Comparison of ENCODE assay signal across 8 mouse cellular contexts in the genomic region with DNA sequence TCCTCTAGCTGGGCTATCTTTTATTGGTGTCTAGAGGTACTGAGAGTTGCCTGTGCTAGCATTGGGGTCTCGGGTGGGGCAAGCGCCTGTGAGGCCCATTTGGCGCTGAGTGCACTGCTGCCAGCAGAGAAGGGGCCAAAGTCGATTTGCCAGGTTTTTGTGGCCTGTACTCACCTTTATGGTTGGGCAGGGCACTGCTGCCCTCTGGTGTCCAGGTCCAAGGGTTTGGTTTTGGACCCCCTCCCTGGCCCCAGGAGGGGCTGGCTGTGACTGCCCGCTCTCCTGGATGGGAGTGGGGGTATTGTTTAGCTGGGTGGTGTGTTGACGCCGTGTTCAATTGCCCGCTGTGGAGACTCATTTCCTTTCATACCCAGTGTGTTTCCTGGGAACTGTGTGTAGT. TPM values are rescaled to one million over a fixed set of nuclear protein-coding genes. Genes with fewer than 3 reads are reported as not detected.
A peak's percentile ranks its signal among the peaks of the same experiment; 100 is the strongest.
DNase-seq lines count a peak whose midpoint lies in the region; ATAC-seq and TF ChIP-seq lines count a peak whose summit lies in the region.

No protein-coding gene starts in this region.

- H3K27ac ChIP-seq in left cerebral cortex, adult 2 months: no peak overlapping the region
- H3K27ac ChIP-seq in embryonic facial prominence, embryonic 12.5 days: peak overlapping the region; percentile 18; the same call in 1 of the 2 replicates
- peak overlapping the region; percentile 58 for H3K27ac ChIP-seq in intestine, embryonic 16.5 days (ENCODE audit: low read length)

- ATAC-seq in embryonic facial prominence, embryonic 12.5 days (ENCODE audit: insufficient number of reproducible peaks, insufficient read depth, low FRiP score, low TSS enrichment): no peak
- ATAC-seq in intestine, embryonic 16.5 days: peak; percentile 17; the same call in 1 of the 2 replicates

- H3K9me3 ChIP-seq in embryonic facial prominence, embryonic 12.5 days: no peaks in the 10 kb centered on the region
- H3K9me3 ChIP-seq in intestine, embryonic 16.5 days (ENCODE audit: control insufficient read depth, low read length): no peaks in the 10 kb centered on the region

- peaks cover 48% of the 10 kb centered on the region for H3K36me3 ChIP-seq in embryonic facial prominence, embryonic 12.5 days
- 0 out of 2 replicates have a peak, but pooled peaks cover 2% of the 10 kb centered on the region for H3K36me3 ChIP-seq in intestine, embryonic 16.5 days (ENCODE audit: control insufficient read depth, insufficient read depth, low read length)

- H3K9ac ChIP-seq in embryonic facial prominence, embryonic 12.5 days: peak overlapping the region; percentile 77
- H3K9ac ChIP-seq in intestine, embryonic 16.5 days (ENCODE audit: low read depth, low read length): peak overlapping the region; percentile 72

- TF ChIP-seq CTCF in left cerebral cortex, adult 2 months (IDR thresholded peaks at IDR 0.05): peak; percentile 38

- DNase-seq in left cerebral cortex, adult 2 months (ENCODE audit: extremely low spot score in 1 of 2, low spot score in 2 of 2): no peak
- DNase-seq in left cerebral cortex, postnatal 10 days (ENCODE audit: extremely low spot score in 1 of 2, low spot score in 2 of 2): no peak
- DNase-seq in lung, postnatal 10 days: peak; percentile 37
- DNase-seq in layer of hippocampus, adult 9-11 months: no peak
- DNase-seq in left cerebral cortex, postnatal 25 days (ENCODE audit: low spot score in 2 of 2): no peak
- no peak for DNase-seq in adrenal gland, adult 2 months

- intact Hi-C loops in left cerebral cortex, adult 2 months (cut with DNase I): no loop called here
- intact Hi-C loops in left cerebral cortex, postnatal 10 days (cut with DNase I): no loop called here
- intact Hi-C loops in left cerebral cortex, postnatal 25 days (cut with DNase I): no loop called here

- WGBS in embryonic facial prominence, embryonic 12.5 days: 71% methylated on average over 8 of the region's 8 CpGs
- 53% methylated on average over 8 of the region's 8 CpGs for WGBS in intestine, embryonic 16.5 days

- H3K4me1 ChIP-seq in embryonic facial prominence, embryonic 12.5 days: peaks cover 34% of the 10 kb centered on the region
- peaks cover 39% of the 10 kb centered on the region for H3K4me1 ChIP-seq in intestine, embryonic 16.5 days (ENCODE audit: control insufficient read depth, insufficient read depth, low read length)

- no peaks in the 10 kb centered on the region for H3K27me3 ChIP-seq in embryonic facial prominence, embryonic 12.5 days
- no peaks in the 10 kb centered on the region for H3K27me3 ChIP-seq in intestine, embryonic 16.5 days (replicated peaks; ENCODE audit: control insufficient read depth, insufficient read depth, low read length)

- H3K4me2 ChIP-seq in embryonic facial prominence, embryonic 12.5 days (replicated peaks): peak overlapping the region; percentile 95
- H3K4me2 ChIP-seq in intestine, embryonic 16.5 days (ENCODE audit: low read depth, low read length): peak overlapping the region; percentile 93

- no peak overlapping the region for H3K4me3 ChIP-seq in left cerebral cortex, adult 2 months
- H3K4me3 ChIP-seq in embryonic facial prominence, embryonic 12.5 days: peak overlapping the region; percentile 79
- H3K4me3 ChIP-seq in intestine, embryonic 16.5 days (ENCODE audit: low read length): peak overlapping the region; percentile 77

RNA-seq across cellular contexts. Expression of a gene that starts 2.7 kb away (rescaled TPM):
- total RNA-seq in left cerebral cortex, adult 2 months (2021): under 1 TPM; 0.70 to 0.91 TPM
- total RNA-seq in left cerebral cortex, postnatal 10 days (2021): 1 to 10 TPM; 4.2 to 5.6 TPM
- 157 and 160 TPM in 2 replicates for polyA plus RNA-seq in embryonic facial prominence, embryonic 12.5 days (2016; fragmentation: Nextera tagmentation; extraction: Ambion mirVana)
- 103 and 114 TPM in 2 replicates for polyA plus RNA-seq in intestine, embryonic 16.5 days (2015; fragmentation: Nextera tagmentation; extraction: Ambion mirVana)
- total RNA-seq in left cerebral cortex, postnatal 25 days (2021): 1 to 10 TPM in 1 of 2 experiments, under 1 TPM in 1; 0.69 to 1.1 TPM
- 1 to 10 TPM; 3.1 to 3.5 TPM for total RNA-seq in adrenal gland, adult 2 months (2021)
- polyA plus RNA-seq in adrenal gland, adult 2 months (2012; rRNA removed): 2.7 and 3.0 TPM in 2 replicates

RNA-seq across cellular contexts. Expression of a gene that starts 5.7 kb away (rescaled TPM):
- total RNA-seq in left cerebral cortex, adult 2 months (2021): not detected
- total RNA-seq in left cerebral cortex, postnatal 10 days (2021): not detected
- not detected in 2 replicates for polyA plus RNA-seq in embryonic facial prominence, embryonic 12.5 days (2016; fragmentation: Nextera tagmentation; extraction: Ambion mirVana)
- polyA plus RNA-seq in intestine, embryonic 16.5 days (2015; fragmentation: Nextera tagmentation; extraction: Ambion mirVana): not detected in 2 replicates
- total RNA-seq in left cerebral cortex, postnatal 25 days (2021): not detected
- not detected for total RNA-seq in adrenal gland, adult 2 months (2021)
- not detected in 2 replicates for polyA plus RNA-seq in adrenal gland, adult 2 months (2012; rRNA removed)

RNA-seq across cellular contexts. Expression of a gene that starts 13.2 kb away (rescaled TPM):
- total RNA-seq in left cerebral cortex, adult 2 months (2021): 10 to 100 TPM in 1 of 2 experiments, 1 to 10 TPM in 1; 7.7 to 11.4 TPM
- total RNA-seq in left cerebral cortex, postnatal 10 days (2021): 1 to 10 TPM; 3.8 to 5.4 TPM
- polyA plus RNA-seq in embryonic facial prominence, embryonic 12.5 days (2016; fragmentation: Nextera tagmentation; extraction: Ambion mirVana): 56.6 and 67.4 TPM in 2 replicates
- 287 and 364 TPM in 2 replicates for polyA plus RNA-seq in intestine, embryonic 16.5 days (2015; fragmentation: Nextera tagmentation; extraction: Ambion mirVana)
- 10 to 100 TPM in 1 of 2 experiments, 1 to 10 TPM in 1; 7.6 to 10.3 TPM for total RNA-seq in left cerebral cortex, postnatal 25 days (2021)
- total RNA-seq in adrenal gland, adult 2 months (2021): 100 to 1,000 TPM in 1 of 2 experiments, 10 to 100 TPM in 1; 65.9 to 101 TPM
- polyA plus RNA-seq in adrenal gland, adult 2 months (2012; rRNA removed): 43.9 and 51.8 TPM in 2 replicates

RNA-seq across cellular contexts. Expression of a gene that starts 20.0 kb away (rescaled TPM):
- 10 to 100 TPM; 66.2 to 71.8 TPM for total RNA-seq in left cerebral cortex, adult 2 months (2021)
- total RNA-seq in left cerebral cortex, postnatal 10 days (2021): 10 to 100 TPM; 82.9 to 83.5 TPM
- polyA plus RNA-seq in embryonic facial prominence, embryonic 12.5 days (2016; fragmentation: Nextera tagmentation; extraction: Ambion mirVana): 54.6 and 58.8 TPM in 2 replicates
- polyA plus RNA-seq in intestine, embryonic 16.5 days (2015; fragmentation: Nextera tagmentation; extraction: Ambion mirVana): 21.3 and 22.5 TPM in 2 replicates
- 10 to 100 TPM; 70.0 to 74.4 TPM for total RNA-seq in left cerebral cortex, postnatal 25 days (2021)
- total RNA-seq in adrenal gland, adult 2 months (2021): 10 to 100 TPM; 37.6 to 37.8 TPM
- 53.7 and 56.4 TPM in 2 replicates for polyA plus RNA-seq in adrenal gland, adult 2 months (2012; rRNA removed)

RNA-seq across cellular contexts. Expression of a gene that starts 29.2 kb away (rescaled TPM):
- 1 to 10 TPM; 6.9 to 7.2 TPM for total RNA-seq in left cerebral cortex, adult 2 months (2021)
- total RNA-seq in left cerebral cortex, postnatal 10 days (2021): 1 to 10 TPM; 4.0 to 4.2 TPM
- 2.7 and 3.5 TPM in 2 replicates for polyA plus RNA-seq in embryonic facial prominence, embryonic 12.5 days (2016; fragmentation: Nextera tagmentation; extraction: Ambion mirVana)
- polyA plus RNA-seq in intestine, embryonic 16.5 days (2015; fragmentation: Nextera tagmentation; extraction: Ambion mirVana): 16.4 and 19.4 TPM in 2 replicates
- 1 to 10 TPM; 5.2 to 5.4 TPM for total RNA-seq in left cerebral cortex, postnatal 25 days (2021)
- 10 to 100 TPM; 22.7 to 29.4 TPM for total RNA-seq in adrenal gland, adult 2 months (2021)
- polyA plus RNA-seq in adrenal gland, adult 2 months (2012; rRNA removed): 39.7 and 50.2 TPM in 2 replicates

Comparison
In these comparisons a context has a peak if more than half of its experiments do, and no peak if none do; other contexts are left out.
1. RNA of a gene that starts 13.2 kb away (total RNA-seq): 65.9 to 101 TPM in adrenal gland, adult 2 months; 7.7 to 11.4 TPM in left cerebral cortex, adult 2 months, 7.6 to 10.3 TPM in left cerebral cortex, postnatal 25 days and 3.8 to 5.4 TPM in left cerebral cortex, postnatal 10 days; every median in the first group is over 4 times any median in the second.